Mouse (Mus musculus) CH12.LX (cell line): ENCODE measurements around the gene Srgap1. TPM values are rescaled to one million over a fixed set of nuclear protein-coding genes. Genes with fewer than 3 reads are reported as not detected.

Source experiments
- DNase-seq: peaks from one replicate; pipeline ENCODE4 v3.0.0-alpha.2; 2013; ENCODE audit errors: extremely low read depth
- H3K27ac ChIP-seq: 2 replicates; pipeline ENCODE4 v1.5.1; 2012; ENCODE audit warnings: low read depth, mild to moderate bottlenecking, control low read depth, moderate library complexity; ENCODE audit not compliant: insufficient read depth
- H3K27me3 ChIP-seq: replicated peaks from 2 replicates; pipeline ENCODE3; 2012; ENCODE audit warnings: inconsistent platforms
- H3K36me3 ChIP-seq, 2 experiments: replicated peaks in 1 of 2; 2 replicates each; pipeline versions ENCODE3 to v1.6.1; 2012; ENCODE audit warnings: inconsistent platforms in 1 of 2, low read length in 1 of 2, mild to moderate bottlenecking in 1 of 2, mixed read lengths in 1 of 2, moderate library complexity in 1 of 2; ENCODE audit not compliant: control insufficient read depth in 1 of 2, insufficient read depth in 1 of 2
- H3K4me1 ChIP-seq, 2 experiments: 2 replicates each; pipeline ENCODE4 v1.6.1; 2012; ENCODE audit warnings: inconsistent platforms in 1 of 2, moderate library complexity in 1 of 2; ENCODE audit not compliant: insufficient read depth in 2 of 2, control insufficient read depth in 1 of 2
- H3K4me2 ChIP-seq: 2 replicates; pipeline ENCODE4 v1.6.1; 2012; ENCODE audit warnings: low read depth, mild to moderate bottlenecking, control low read depth; ENCODE audit not compliant: poor library complexity, insufficient read depth, severe bottlenecking
- H3K4me3 ChIP-seq, 3 experiments: fragments of 150-350 bp in 1 of 3; sonication (generic) in 1 of 3; replicated peaks in 1 of 3; 2 replicates each; pipeline versions ENCODE3 to v1.5.1; 2011 to 2012; ENCODE audit warnings: low read depth in 2 of 3, low read length in 2 of 3, mild to moderate bottlenecking in 2 of 3, moderate library complexity in 2 of 3, control low read depth in 1 of 3, improper control_type of control experiment in 1 of 3, inconsistent platforms in 1 of 3, mixed read lengths in 1 of 3; ENCODE audit not compliant: poor library complexity in 1 of 3
- H3K79me2 ChIP-seq: replicated peaks from 2 replicates; pipeline ENCODE4 v1.6.1; 2012; ENCODE audit warnings: mild to moderate bottlenecking, moderate library complexity; ENCODE audit not compliant: control insufficient read depth, poor library complexity, insufficient read depth, severe bottlenecking; ENCODE audit errors: extremely low read depth
- H3K9ac ChIP-seq: 2 replicates; pipeline ENCODE4 v1.6.1; 2012; ENCODE audit warnings: low read depth, mild to moderate bottlenecking, control low read depth, moderate library complexity; ENCODE audit not compliant: insufficient read depth
- H3K9me3 ChIP-seq: replicated peaks from 2 replicates; pipeline ENCODE3; 2012; ENCODE audit warnings: low read length, inconsistent platforms, mixed read lengths
- BHLHE40 ChIP-seq: IDR thresholded peaks from 2 replicates; pipeline ENCODE4 v1.6.1; 2011; ENCODE audit warnings: mild to moderate bottlenecking, low read depth, low read length, improper control_type of control experiment
- CHD1 ChIP-seq: IDR thresholded peaks from 2 replicates; pipeline ENCODE4 v1.6.1; 2012; ENCODE audit warnings: low read depth, low read length, improper control_type of control experiment, inconsistent platforms
- EP300 ChIP-seq: IDR thresholded peaks from 2 replicates; pipeline ENCODE4 v1.6.1; 2011; ENCODE audit warnings: low read length, improper control_type of control experiment
- ETS1 ChIP-seq: conservative IDR thresholded peaks from 2 replicates; pipeline ENCODE4 v1.6.1; 2012; ENCODE audit warnings: low read depth, mild to moderate bottlenecking, inconsistent platforms, low read length, improper control_type of control experiment, moderate library complexity
- HCFC1 ChIP-seq: IDR thresholded peaks from 2 replicates; pipeline ENCODE4 v1.6.1; 2012; ENCODE audit warnings: low read depth, mild to moderate bottlenecking, inconsistent platforms, low read length, improper control_type of control experiment
- JUN ChIP-seq: IDR thresholded peaks from 2 replicates; pipeline ENCODE4 v1.6.1; 2011; ENCODE audit warnings: low read depth, mild to moderate bottlenecking, low read length, improper control_type of control experiment, moderate library complexity; ENCODE audit not compliant: insufficient read depth
- JUND ChIP-seq: conservative IDR thresholded peaks from 2 replicates; pipeline ENCODE4 v1.6.1; 2011; ENCODE audit warnings: low read depth, low read length, improper control_type of control experiment
- MAX ChIP-seq: IDR thresholded peaks from 2 replicates; pipeline ENCODE4 v1.6.1; 2011; ENCODE audit warnings: low read length, improper control_type of control experiment
- MAZ ChIP-seq: IDR thresholded peaks from 2 replicates; pipeline ENCODE4 v1.6.1; 2012; ENCODE audit warnings: low read depth, mild to moderate bottlenecking, inconsistent platforms, low read length, improper control_type of control experiment, moderate library complexity
- NELFE ChIP-seq: IDR thresholded peaks from 2 replicates; pipeline ENCODE4 v1.6.1; 2011; ENCODE audit warnings: low read depth, low read length, improper control_type of control experiment
- NRF1 ChIP-seq: IDR thresholded peaks from 2 replicates; pipeline ENCODE4 v1.6.1; 2014; ENCODE audit warnings: low read depth, mild to moderate bottlenecking, inconsistent platforms, low read length, improper control_type of control experiment, moderate library complexity
- PAX5 ChIP-seq: IDR thresholded peaks from 2 replicates; pipeline ENCODE4 v1.6.1; 2012; ENCODE audit warnings: low read length, inconsistent platforms, mixed read lengths
- POLR2AphosphoS2 ChIP-seq: IDR thresholded peaks from 2 replicates; pipeline ENCODE4 v1.6.1; 2011; ENCODE audit warnings: low read depth, low read length, improper control_type of control experiment
- RAD21 ChIP-seq: IDR thresholded peaks from 2 replicates; pipeline ENCODE4 v1.6.1; 2011; ENCODE audit warnings: low read depth, mild to moderate bottlenecking, low read length, improper control_type of control experiment, moderate library complexity
- RCOR1 ChIP-seq: conservative IDR thresholded peaks from 2 replicates; pipeline ENCODE4 v1.6.1; 2012; ENCODE audit warnings: low read depth, mild to moderate bottlenecking, inconsistent platforms, low read length, improper control_type of control experiment
- SIN3A ChIP-seq: IDR thresholded peaks from 2 replicates; pipeline ENCODE4 v1.6.1; 2012; ENCODE audit warnings: low read length, improper control_type of control experiment, inconsistent platforms
- TCF12 ChIP-seq: IDR thresholded peaks from 2 replicates; pipeline ENCODE4 v1.6.1; 2014; ENCODE audit warnings: low read depth, mild to moderate bottlenecking, inconsistent platforms, low read length, improper control_type of control experiment
- USF1 ChIP-seq: IDR thresholded peaks from 2 replicates; pipeline ENCODE4 v1.6.1; 2014; ENCODE audit warnings: low read depth, mild to moderate bottlenecking, inconsistent platforms, low read length, improper control_type of control experiment
- USF2 ChIP-seq: conservative IDR thresholded peaks from 2 replicates; pipeline ENCODE4 v1.6.1; 2011; ENCODE audit warnings: low read depth, low read length, improper control_type of control experiment
- ZC3H11A ChIP-seq: IDR thresholded peaks from 2 replicates; pipeline ENCODE4 v1.6.1; 2012; ENCODE audit warnings: low read depth, mild to moderate bottlenecking, inconsistent platforms, low read length, improper control_type of control experiment
- ZKSCAN1 ChIP-seq: IDR thresholded peaks from 2 replicates; pipeline ENCODE4 v1.6.1; 2012; ENCODE audit warnings: low read depth, inconsistent platforms, low read length, improper control_type of control experiment, borderline replicate concordance
- ZMIZ1 ChIP-seq: IDR thresholded peaks from 2 replicates; pipeline ENCODE4 v1.6.1; 2012; ENCODE audit warnings: low read depth, mild to moderate bottlenecking, inconsistent platforms, low read length, improper control_type of control experiment
- ZNF384 ChIP-seq: IDR thresholded peaks from 2 replicates; pipeline ENCODE4 v1.6.1; 2012; ENCODE audit warnings: low read depth, low read length, improper control_type of control experiment, inconsistent platforms
- dilution Hi-C: fragments of 300-500 bp; cut with MboI; formaldehyde crosslinking; loops from 2 replicates; pipeline ENCODE4 v1.14.3; 2020; ENCODE audit warnings: low sequenced_read_pairs; ENCODE audit not compliant: extremely low pct_unique_long_range_greater_than_20kb, extremely low pct_ligation_motif_present
- in situ Hi-C: fragments of 300-500 bp; cut with MboI; formaldehyde crosslinking; loops from 3 replicates; pipeline ENCODE4 v1.14.3; 2019; ENCODE audit warnings: low sequenced_read_pairs, low pct_ligation_motif_present, low pct_unique_long_range_greater_than_20kb, mixed read lengths
- polyA plus RNA-seq: library from polyadenylated mRNA; unstranded; fragments of >175 nt; gene quantifications from 2 replicates; pipeline ENCODE4 v1.2.1, GENCODE M21; 2012; ENCODE audit warnings: low read depth; ENCODE audit not compliant: insufficient read length
- total RNA-seq, 2 experiments: library from RNA; depleted of rRNA; stranded (reverse); fragments of 300-350 nt in 1 of 2; fragments of >200 nt in 1 of 2; gene quantifications; 2 replicates each; pipeline ENCODE4 v1.2.3; 2012 to 2014

Gene Srgap1
- total and polyA plus RNA-seq, 3 experiments, result not detected

DNA sequence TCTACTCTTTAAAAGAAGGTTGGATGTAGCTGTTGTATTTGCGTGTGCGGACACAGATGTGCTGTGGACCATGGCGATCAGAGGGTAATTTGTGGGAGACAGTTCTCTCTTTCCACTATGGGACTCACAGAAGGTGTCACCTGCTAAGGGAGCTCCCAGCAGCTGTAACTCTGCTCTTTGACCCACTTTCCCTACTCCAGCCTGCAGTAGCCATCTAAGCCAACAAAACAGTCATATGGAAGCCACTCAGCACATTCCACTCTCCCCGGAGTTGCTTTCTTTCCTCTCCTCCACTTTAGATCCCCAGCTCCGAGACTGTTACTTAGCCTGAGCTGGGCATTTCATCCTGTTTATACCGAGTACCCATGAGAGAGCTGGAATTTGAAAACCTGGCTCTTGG, 71.8 kb downstream of the Srgap1 start:
- Histone ChIP-seq H3K27ac (no peak overlapping the region), H3K4me3 (no peak overlapping the region), H3K27me3 (no peaks in the 10 kb centered on the region), H3K9me3 (no peaks in the 10 kb centered on the region), H3K4me1 (no peaks in the 10 kb centered on the region), H3K9ac (no peak overlapping the region), H3K4me2 (no peak overlapping the region), H3K79me2 (no peaks in the 10 kb centered on the region), H3K36me3 (no peaks in the 10 kb centered on the region)
- DNase-seq, result no peak
- dilution Hi-C loops, result no loop called here
- in situ Hi-C loops, result no loop called here
- TF ChIP-seq POLR2AphosphoS2 (no peak), ZMIZ1 (no peak), JUN (no peak), SIN3A (no peak), EP300 (no peak), NRF1 (no peak), ZKSCAN1 (no peak), USF1 (no peak), ZNF384 (no peak), BHLHE40 (no peak), RAD21 (no peak), MAX (no peak), MAZ (no peak), ETS1 (no peak), TCF12 (no peak), USF2 (no peak), CHD1 (no peak), NELFE (no peak), RCOR1 (no peak), PAX5 (no peak)

DNA sequence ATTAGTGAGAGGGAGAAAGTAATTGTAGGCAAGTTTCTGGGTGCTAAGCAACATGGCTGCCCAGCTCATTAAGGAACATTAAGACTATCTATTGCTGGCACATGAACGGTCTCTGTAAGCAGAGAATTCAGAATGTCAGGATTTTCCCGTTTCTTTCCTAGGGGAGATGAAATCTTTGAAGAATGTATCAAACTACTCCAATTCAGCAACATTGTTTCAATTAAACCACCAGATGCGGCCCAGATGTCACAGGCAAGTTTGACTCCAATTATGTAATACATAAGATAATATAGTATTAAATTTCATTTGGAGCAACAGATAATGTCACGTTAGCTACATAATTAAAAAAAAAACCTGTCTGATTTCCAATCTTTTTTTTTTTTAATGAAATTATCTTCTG, 72.5 kb downstream of the Srgap1 start:
- in situ Hi-C loops (no loop called here), dilution Hi-C loops (no loop called here)
- no peaks in the 10 kb centered on the region for H3K36me3 ChIP-seq
- H3K27me3 ChIP-seq, result no peaks in the 10 kb centered on the region
- no peaks in the 10 kb centered on the region for H3K9me3 ChIP-seq
- H3K27ac ChIP-seq, result no peak overlapping the region
- no peak overlapping the region for H3K4me2 ChIP-seq
- TF ChIP-seq ETS1 (no peak), JUND (no peak), CHD1 (no peak), HCFC1 (no peak), ZC3H11A (no peak)
- H3K9ac ChIP-seq, result no peak overlapping the region
- H3K4me1 ChIP-seq, result no peaks in the 10 kb centered on the region
- H3K4me3 ChIP-seq, result no peak overlapping the region
- H3K79me2 ChIP-seq, result no peaks in the 10 kb centered on the region
- no peak for DNase-seq
